Mouse (Mus musculus) liver (tissue): ENCODE data around the gene Atf6b.

Source experiments
- DNase-seq: peaks from one replicate; pipeline ENCODE4 v3.0.0-alpha.2; 2020; ENCODE audit warnings: mixed read lengths

Gene Atf6b

GRCm38 (mm10) chr17:34671151-34672066 is 24.5 kb downstream of the Atf6b start:
- no peak for DNase-seq

- DNase-seq, result no peak
Observed at GRCm38 (mm10) chr17:34672246-34672792, 25.4 kb downstream of the Atf6b start.

GRCm38 (mm10) chr17:34673139-34673538 is 26.2 kb downstream of the Atf6b start:
- no peak for DNase-seq

GRCm38 (mm10) chr17:34674524-34675204 is 27.7 kb downstream of the Atf6b start:
- no peak for DNase-seq

GRCm38 (mm10) chr17:34675205-34676092 is 28.5 kb downstream of the Atf6b start:
- DNase-seq, result no peak

GRCm38 (mm10) chr17:34676093-34676460 is 29.1 kb downstream of the Atf6b start:
- no peak for DNase-seq

GRCm38 (mm10) chr17:34676671-34677070 is 29.7 kb downstream of the Atf6b start:
- DNase-seq, result no peak

- DNase-seq, result no peak
Observed at GRCm38 (mm10) chr17:34680191-34680590, 33.2 kb downstream of the Atf6b start.

GRCm38 (mm10) chr17:34680621-34681020 is 33.7 kb downstream of the Atf6b start:
- DNase-seq, result no peak

- DNase-seq, result no peak
Observed at GRCm38 (mm10) chr17:34681132-34681571, 34.2 kb downstream of the Atf6b start.

GRCm38 (mm10) chr17:34681881-34682536 is 35.1 kb downstream of the Atf6b start:
- DNase-seq, result no peak

- no peak for DNase-seq
Observed at GRCm38 (mm10) chr17:34683179-34683578, 36.2 kb downstream of the Atf6b start.

GRCm38 (mm10) chr17:34683686-34684220 is 36.8 kb downstream of the Atf6b start:
- no peak for DNase-seq

GRCm38 (mm10) chr17:34684253-34684893 is 37.4 kb downstream of the Atf6b start:
- no peak for DNase-seq

- DNase-seq, result peak; percentile 21
Observed at GRCm38 (mm10) chr17:34685120-34686110, 38.5 kb downstream of the Atf6b start.

GRCm38 (mm10) chr17:34688889-34689288 is 41.9 kb downstream of the Atf6b start:
- no peak for DNase-seq

- no peak for DNase-seq
Observed at GRCm38 (mm10) chr17:34690458-34690857, 43.5 kb downstream of the Atf6b start.

GRCm38 (mm10) chr17:34692906-34693305 is 46.0 kb downstream of the Atf6b start:
- no peak for DNase-seq

GRCm38 (mm10) chr17:34699575-34700408 is 52.8 kb downstream of the Atf6b start:
- DNase-seq, result no peak
